15 mouse cellular contexts compared by ENCODE assay signal in the genomic region with DNA sequence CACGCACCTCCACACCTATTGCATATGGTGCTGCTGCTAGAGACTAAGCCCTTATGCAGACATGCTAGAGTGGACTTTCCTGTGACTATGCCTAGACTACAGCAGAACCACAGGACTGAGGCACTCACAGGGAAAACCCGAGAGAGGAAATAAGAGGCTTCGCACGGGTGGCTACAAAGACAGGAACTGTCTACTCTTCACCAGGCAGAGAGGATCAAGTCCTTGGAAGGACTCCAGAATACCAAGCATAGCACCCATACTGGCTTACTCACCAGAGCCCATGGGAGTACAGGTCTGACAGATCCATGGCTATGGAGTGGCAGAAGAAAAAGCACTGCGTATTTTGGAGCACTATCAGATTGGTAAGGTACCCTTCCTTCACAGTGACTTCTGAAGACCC.
"Had no signal": no experiment of that assay in that cellular context is flagged by ENCODE, and none has a peak within 500 bp of the region (broad histone marks: within the 10 kb centered on the region; RNA-seq: fewer than 3 reads in every experiment).

No protein-coding gene starts in this region.

- H3K4me3 ChIP-seq: neural tube, embryonic 12.5 days; stomach, embryonic 15.5 days had no signal

- H3K9me3 ChIP-seq: neural tube, embryonic 12.5 days; stomach, embryonic 15.5 days had no signal

- H3K4me1 ChIP-seq: neural tube, embryonic 12.5 days; stomach, embryonic 15.5 days had no signal

- H3K27me3 ChIP-seq: neural tube, embryonic 12.5 days; stomach, embryonic 15.5 days had no signal

- H3K9ac ChIP-seq: neural tube, embryonic 12.5 days; stomach, embryonic 15.5 days had no signal

- H3K4me2 ChIP-seq: neural tube, embryonic 12.5 days; stomach, embryonic 15.5 days had no signal

- DNase-seq: retina, postnatal 1 day; right cerebral cortex, adult 18-20 months; right cerebral cortex, postnatal 14 days; right cerebral cortex, postnatal 25 days; right cerebral cortex, postnatal 4 days; spleen, adult 18-20 months; thymus, adult 18-20 months; thymus, adult 2 months; thymus, postnatal 14 days; thymus, postnatal 25 days; thymus, postnatal 36 days; thymus, postnatal 4 days had no signal

- H3K27ac ChIP-seq: neural tube, embryonic 12.5 days; stomach, embryonic 15.5 days; stomach, postnatal 0 days had no signal
